Mouse (Mus musculus) right cerebral cortex, postnatal 10 days (tissue): ENCODE measurements around the gene Gm45783.
A peak's percentile ranks its signal among the peaks of the same experiment; 100 is the strongest.
"Not testable (repeated sequence)": the region's sequence is repeated elsewhere in the genome, so short reads cannot be mapped to it uniquely, and the experiment has no call there.

ENCODE experiments used
- DNase-seq, 2 experiments: peaks; one replicate each; pipeline ENCODE4 v3.0.0; 2021; ENCODE audit warnings: low spot score in 2 of 2

The Gm45783 gene

DNA sequence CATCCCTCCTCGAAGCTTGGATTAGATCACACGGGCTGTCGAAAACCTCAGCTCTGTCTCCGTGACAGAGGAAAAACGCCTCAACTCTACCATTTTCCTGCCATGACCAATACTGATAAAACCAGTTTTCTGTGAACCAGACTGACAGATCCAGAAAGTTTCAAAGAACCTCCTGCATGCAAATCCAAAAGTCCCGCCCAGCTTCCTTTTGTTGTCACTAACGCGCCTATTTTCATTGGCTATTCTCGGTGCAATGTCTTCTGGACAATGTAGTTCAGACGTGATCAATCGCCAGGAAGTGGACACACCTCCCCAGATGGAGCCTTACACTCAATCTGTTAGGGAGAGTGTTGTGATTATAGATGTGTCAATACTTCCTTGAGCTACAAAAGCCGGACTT, at the start of gene Gm45783:
Gene Gm45783 (minus strand): TSS at position 143 of the 400 bp plus-strand sequence.
- not testable (repeated sequence) for DNase-seq

DNA sequence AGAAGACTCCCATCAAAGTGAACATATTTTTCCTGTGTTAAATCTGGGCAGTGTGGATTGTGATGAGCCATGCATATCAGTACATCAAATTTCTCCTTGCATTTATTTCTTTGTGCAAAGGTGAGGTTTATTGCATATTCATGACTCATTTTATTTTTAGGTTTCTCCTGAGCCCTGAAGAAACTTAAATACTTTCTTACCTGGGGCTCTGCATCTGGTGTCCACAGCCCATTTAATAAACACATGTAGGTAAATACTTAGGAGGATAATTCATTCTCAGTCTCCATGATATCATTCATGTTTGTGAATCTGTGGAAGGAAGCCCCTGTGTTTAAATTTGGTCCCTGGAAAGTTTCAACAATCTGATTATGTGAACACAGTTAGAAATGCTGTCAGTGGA, 25.2 kb upstream of the Gm45783 start, which contains the start of gene Vmn2r31:
Gene Vmn2r31 (minus strand): TSS at position 101 of the 400 bp plus-strand sequence.
- not testable (repeated sequence) for DNase-seq

DNA sequence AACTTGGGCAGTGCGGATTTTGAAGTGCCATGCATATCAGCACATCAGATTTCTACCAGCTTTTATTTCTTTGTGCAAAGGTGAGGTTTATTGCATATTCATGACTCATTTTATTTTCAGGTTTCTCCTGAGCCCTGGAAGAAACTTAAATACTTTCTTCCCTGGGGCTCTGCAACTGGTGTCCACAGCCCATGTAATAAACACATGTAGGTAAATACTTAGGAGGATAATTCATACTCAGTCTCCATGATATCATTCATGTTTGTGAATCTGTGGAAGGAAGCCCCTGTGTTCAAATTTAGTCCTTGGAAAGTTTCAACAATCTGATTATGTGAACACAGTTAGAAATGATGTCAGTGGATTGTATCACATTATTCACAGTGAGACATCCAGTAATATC, 36.9 kb downstream of the Gm45783 start, which contains the start of gene Vmn2r30:
Gene Vmn2r30 (minus strand): TSS at position 101 of the 400 bp plus-strand sequence.
- not testable (repeated sequence) for DNase-seq

DNA sequence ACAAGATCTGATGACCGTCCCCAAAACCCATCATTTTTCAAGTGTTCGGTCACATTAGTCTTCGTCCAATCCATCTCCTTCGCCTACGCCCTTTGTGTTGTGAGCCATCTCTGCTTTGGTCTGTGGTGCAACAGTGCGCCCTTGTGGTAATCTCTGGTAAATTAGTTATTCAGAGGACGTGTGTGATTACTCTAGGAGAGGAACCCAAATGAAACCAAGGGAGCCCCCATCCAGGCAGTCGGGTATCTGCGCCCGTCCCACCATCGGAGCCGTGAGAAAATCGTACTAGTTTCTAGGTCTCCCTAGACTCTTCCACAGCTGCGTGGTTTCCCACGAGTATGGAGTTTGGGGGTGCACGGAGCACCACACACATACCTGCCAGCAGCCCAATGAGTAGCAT, 78.8 kb downstream of the Gm45783 start:
- DNase-seq: peak; percentile 69 to 70
